ENCODE assay signal across 8 mouse cellular contexts in the genomic region with DNA sequence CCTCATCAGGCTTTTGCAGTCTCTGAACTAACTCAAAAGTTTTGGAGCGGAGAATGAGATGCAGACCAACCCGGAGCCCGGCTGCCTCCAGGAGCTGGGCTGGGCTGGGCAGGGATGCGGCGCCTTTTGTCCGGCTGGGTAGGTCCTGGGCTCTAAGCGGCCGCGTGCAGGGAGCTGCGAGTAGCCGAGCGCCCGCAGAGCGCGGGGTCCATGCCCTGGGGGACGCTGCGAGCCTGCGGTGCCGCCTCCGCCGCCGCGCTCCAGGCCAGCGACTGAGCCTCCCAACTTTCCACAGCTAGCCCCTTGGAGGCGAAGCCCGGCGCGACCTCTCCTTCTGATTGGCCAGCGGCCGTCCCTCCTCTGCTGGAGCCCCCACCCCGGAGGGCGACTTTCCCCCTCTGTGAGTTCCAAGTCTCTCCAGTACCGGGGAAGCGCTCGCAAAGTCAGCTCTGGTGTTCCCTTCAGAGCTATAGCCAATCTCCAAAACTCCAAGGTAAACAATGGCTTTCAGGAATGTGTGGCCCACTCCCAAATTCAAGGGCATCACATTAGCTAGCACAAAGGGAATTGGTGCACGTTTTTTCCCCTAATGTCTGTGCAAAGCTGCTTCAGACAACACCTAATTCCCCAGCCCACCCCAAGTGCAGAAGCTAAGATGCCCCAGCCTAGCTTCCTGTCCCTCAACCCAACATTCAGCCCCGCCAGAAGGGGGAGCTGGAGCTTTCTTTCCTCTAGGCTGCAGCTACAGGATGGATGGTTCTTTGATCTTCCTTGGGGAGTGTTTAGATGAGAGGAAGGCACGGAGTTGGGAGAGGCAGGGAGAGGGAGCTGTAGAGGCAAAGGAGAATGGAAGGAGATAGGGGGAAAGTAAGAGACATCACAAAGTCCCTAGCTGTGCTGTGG. TPM values are rescaled to one million over a fixed set of nuclear protein-coding genes. Genes with fewer than 3 reads are reported as not detected.
DNase-seq lines count a peak whose midpoint lies in the region; ATAC-seq and TF ChIP-seq lines count a peak whose summit lies in the region.

A gene (minus strand): TSS at position 274 of the 903 bp plus-strand sequence.

- no peaks in the 10 kb centered on the region for H3K36me3 ChIP-seq in kidney, adult 2 months (ENCODE audit: control insufficient read depth, insufficient read depth, low read length)
- H3K36me3 ChIP-seq in intestine, embryonic 16.5 days (ENCODE audit: control insufficient read depth, insufficient read depth, low read length), result no peaks in the 10 kb centered on the region
- H3K36me3 ChIP-seq in lung, postnatal 0 days (ENCODE audit: insufficient read depth, low read length), result no peaks in the 10 kb centered on the region

- DNase-seq in kidney, adult 2 months, result peak; percentile 32
- no peak for DNase-seq in kidney, adult 9 months
- DNase-seq in heart, adult 18-20 months, result peak; percentile 67 to 72
- peak; percentile 75 for DNase-seq in lung, postnatal 0 days (ENCODE audit: low spot score)
- DNase-seq in ovary, postnatal 14 days (ENCODE audit: low spot score), result peak; percentile 49
- DNase-seq in MN1 (ENCODE audit: low spot score), result no peak

- no peak for TF ChIP-seq POLR2A in kidney, adult 2 months (IDR thresholded peaks at IDR 0.05; ENCODE audit: low read depth, low read length)
- no peak for TF ChIP-seq POLR2A in cortical plate, adult 2 months (IDR thresholded peaks at IDR 0.05; ENCODE audit: extremely low read depth, insufficient read depth, low read length)

- 1% methylated on average over 36 of the region's 38 CpGs for WGBS in kidney, adult 2 months
- under 1% methylated on average over 38 of the region's 38 CpGs for WGBS in intestine, embryonic 16.5 days
- 2% methylated on average over 35 of the region's 38 CpGs for WGBS in lung, postnatal 0 days

- H3K4me1 ChIP-seq in kidney, adult 2 months (ENCODE audit: control insufficient read depth, insufficient read depth, low read length), result no peaks in the 10 kb centered on the region; the same call in 1 of the 2 replicates
- no peaks in the 10 kb centered on the region for H3K4me1 ChIP-seq in cortical plate, adult 2 months (ENCODE audit: control insufficient read depth, insufficient read depth, low read length)
- peaks cover 6% of the 10 kb centered on the region; the same call in 1 of the 2 replicates for H3K4me1 ChIP-seq in intestine, embryonic 16.5 days (ENCODE audit: control insufficient read depth, insufficient read depth, low read length)
- H3K4me1 ChIP-seq in lung, postnatal 0 days (ENCODE audit: insufficient read depth, low read depth, low read length), result peaks cover 7% of the 10 kb centered on the region; the same call in 1 of the 2 replicates

- H3K27ac ChIP-seq in kidney, adult 2 months (ENCODE audit: insufficient read depth, low read depth, low read length), result no peak within 1 kb of the TSS
- H3K27ac ChIP-seq in cortical plate, adult 2 months (ENCODE audit: insufficient read depth, low read length), result no peak within 1 kb of the TSS
- H3K27ac ChIP-seq in intestine, embryonic 16.5 days (ENCODE audit: low read length), result peak within 1 kb of the TSS; percentile 41; the same call in 1 of the 2 replicates
- H3K27ac ChIP-seq in lung, postnatal 0 days (ENCODE audit: low read length), result no peak within 1 kb of the TSS

- H3K9ac ChIP-seq in intestine, embryonic 16.5 days (ENCODE audit: low read depth, low read length), result peak within 1 kb of the TSS; percentile 60
- peak within 1 kb of the TSS; percentile 19; the same call in 1 of the 2 replicates for H3K9ac ChIP-seq in lung, postnatal 0 days (replicated peaks; ENCODE audit: low read depth)

- H3K4me3 ChIP-seq in kidney, adult 2 months (ENCODE audit: insufficient read depth, low read depth, low read length), result peak within 1 kb of the TSS; percentile 42
- no peak within 1 kb of the TSS; the same call in 1 of the 2 replicates for H3K4me3 ChIP-seq in cortical plate, adult 2 months (ENCODE audit: insufficient read depth, low read length)
- H3K4me3 ChIP-seq in intestine, embryonic 16.5 days (ENCODE audit: low read length), result peak within 1 kb of the TSS; percentile 47
- H3K4me3 ChIP-seq in lung, postnatal 0 days (ENCODE audit: low read depth, low read length), result peak within 1 kb of the TSS; percentile 41

- peak; percentile 94 for ATAC-seq in intestine, embryonic 16.5 days
- peak; percentile 90 for ATAC-seq in lung, postnatal 0 days

- H3K4me2 ChIP-seq in intestine, embryonic 16.5 days (ENCODE audit: low read depth, low read length), result peak within 1 kb of the TSS; percentile 88
- peak within 1 kb of the TSS; percentile 62 for H3K4me2 ChIP-seq in lung, postnatal 0 days (replicated peaks; ENCODE audit: low read depth, low read length)

- peak; percentile 39 for TF ChIP-seq CTCF in kidney, adult 2 months (conservative IDR thresholded peaks at IDR 0.05; ENCODE audit: insufficient read depth, insufficient read length, low read depth, low read length)
- peak; percentile 25; the same call in 1 of the 2 replicates for TF ChIP-seq CTCF in cortical plate, adult 2 months (IDR thresholded peaks at IDR 0.05; ENCODE audit: extremely low read depth, insufficient read depth, low read length)
- peak; percentile 68 for TF ChIP-seq CTCF in lung, postnatal 0 days (IDR thresholded peaks at IDR 0.05)

- H3K9me3 ChIP-seq in intestine, embryonic 16.5 days (ENCODE audit: control insufficient read depth, low read length), result no peaks in the 10 kb centered on the region
- H3K9me3 ChIP-seq in lung, postnatal 0 days (ENCODE audit: low read length), result no peaks in the 10 kb centered on the region

- no peak for TF ChIP-seq EP300 in lung, postnatal 0 days (IDR thresholded peaks at IDR 0.05)

- H3K27me3 ChIP-seq in kidney, adult 2 months (replicated peaks; ENCODE audit: control insufficient read depth, insufficient read depth, low read length), result no peaks in the 10 kb centered on the region; the same call in 1 of the 2 replicates
- 0 out of 2 replicates have a peak, but pooled peaks cover 6% of the 10 kb centered on the region for H3K27me3 ChIP-seq in intestine, embryonic 16.5 days (replicated peaks; ENCODE audit: control insufficient read depth, insufficient read depth, low read length)
- H3K27me3 ChIP-seq in lung, postnatal 0 days (replicated peaks; ENCODE audit: insufficient read depth, low read length), result no peaks in the 10 kb centered on the region

RNA-seq across cellular contexts. Expression of the gene that starts here (rescaled TPM):
- polyA plus RNA-seq in kidney, adult 2 months (2012; rRNA removed), result 1.7 and 2.0 TPM in 2 replicates
- 4.6 and 6.3 TPM in 2 replicates for polyA plus RNA-seq in cortical plate, adult 2 months (2012; rRNA removed)
- 10 to 100 TPM; 14.7 to 15.8 TPM for total RNA-seq in heart, adult 18-20 months (2021)
- 3.3 and 3.5 TPM in 2 replicates for polyA plus RNA-seq in intestine, embryonic 16.5 days (2015; fragmentation: Nextera tagmentation; extraction: Ambion mirVana)
- 24.7 and 26.7 TPM in 2 replicates for polyA plus RNA-seq in lung, postnatal 0 days (2015; fragmentation: Nextera tagmentation; extraction: Ambion mirVana)

Comparison
In these comparisons a context has a peak if more than half of its experiments do, and no peak if none do; other contexts are left out.
1. DNase-seq: peak in kidney, adult 2 months (single experiment), heart, adult 18-20 months (2 of 2), lung, postnatal 0 days (single experiment) and ovary, postnatal 14 days (single experiment); none in kidney, adult 9 months (single experiment) and MN1 (single experiment).
2. Peak in every context shown above with its lines, with median percentiles within 50 percentile points of each other: CTCF ChIP-seq.